Comparison of ENCODE assay signal across 13 mouse cellular contexts in the genomic region with DNA sequence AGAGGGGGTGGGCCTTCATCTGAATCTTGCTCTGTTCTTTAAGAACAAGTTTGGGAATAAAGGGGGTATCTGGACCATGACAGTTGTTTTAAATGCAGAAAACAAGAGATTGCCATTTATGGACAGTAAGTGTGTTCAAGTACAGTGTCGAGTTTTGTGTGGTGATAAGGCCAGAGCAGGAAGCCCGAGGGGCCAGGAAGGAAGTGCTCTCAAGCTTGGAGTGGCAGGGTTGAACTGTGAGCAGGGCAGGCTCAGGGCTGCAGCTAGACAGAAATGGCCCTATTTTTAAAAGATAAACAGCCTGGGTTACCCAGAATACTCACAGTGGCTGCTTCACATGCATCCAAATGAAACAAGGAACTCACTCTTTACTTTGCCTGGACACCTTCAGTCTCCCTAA.
DNase-seq lines count a peak whose midpoint lies in the region; ATAC-seq and TF ChIP-seq lines count a peak whose summit lies in the region.
"Had no signal": no experiment of that assay in that cellular context is flagged by ENCODE, and none has a peak within 500 bp of the region (broad histone marks: within the 10 kb centered on the region; RNA-seq: fewer than 3 reads in every experiment).

No protein-coding gene starts in this region.

- TF ChIP-seq POLR2A in kidney, adult 2 months (IDR thresholded peaks at IDR 0.05; ENCODE audit: low read depth, low read length): no peak
- no peak for TF ChIP-seq POLR2A in small intestine, adult 2 months (IDR thresholded peaks at IDR 0.05; ENCODE audit: low read depth, low read length)

- H3K27me3 ChIP-seq in kidney, adult 2 months (replicated peaks; ENCODE audit: control insufficient read depth, insufficient read depth, low read length): no peaks in the 10 kb centered on the region
- H3K27me3 ChIP-seq in heart, embryonic 16.5 days (ENCODE audit: control insufficient read depth, insufficient read depth, low read length): no peaks in the 10 kb centered on the region
- H3K27me3 ChIP-seq in liver, embryonic 12.5 days (replicated peaks): no peaks in the 10 kb centered on the region
- H3K27me3 ChIP-seq in small intestine, adult 2 months (ENCODE audit: control insufficient read depth, insufficient read depth, low read length): no peaks in the 10 kb centered on the region
- no peaks in the 10 kb centered on the region for H3K27me3 ChIP-seq in hindbrain, embryonic 10.5 days (ENCODE audit: insufficient read depth, poor library complexity, severe bottlenecking)
- H3K27me3 ChIP-seq in forebrain, embryonic 11.5 days (ENCODE audit: control insufficient read depth, insufficient read depth, low read length): no peaks in the 10 kb centered on the region
- H3K27me3 ChIP-seq: neural tube, embryonic 13.5 days had no signal

- no peak overlapping the region; the same call in 1 of the 2 replicates for H3K27ac ChIP-seq in kidney, adult 2 months (ENCODE audit: insufficient read depth, low read depth, low read length)
- H3K27ac ChIP-seq in heart, embryonic 16.5 days (ENCODE audit: low read length): peak overlapping the region; percentile 73
- peak overlapping the region; percentile 63; the same call in 1 of the 2 replicates for H3K27ac ChIP-seq in liver, embryonic 12.5 days
- H3K27ac ChIP-seq in small intestine, adult 2 months (ENCODE audit: insufficient read depth, low read depth, low read length): peak overlapping the region; percentile 3; the same call in 1 of the 2 replicates
- H3K27ac ChIP-seq in hindbrain, embryonic 10.5 days: no peak overlapping the region
- no peak overlapping the region for H3K27ac ChIP-seq in forebrain, embryonic 11.5 days (ENCODE audit: low read depth, low read length)
- H3K27ac ChIP-seq: left cerebral cortex, adult 2 months; neural tube, embryonic 13.5 days had no signal

- H3K9me3 ChIP-seq in heart, embryonic 16.5 days (replicated peaks; ENCODE audit: control insufficient read depth, low read length): no peaks in the 10 kb centered on the region
- H3K9me3 ChIP-seq in liver, embryonic 12.5 days (replicated peaks): no peaks in the 10 kb centered on the region
- no peaks in the 10 kb centered on the region for H3K9me3 ChIP-seq in hindbrain, embryonic 10.5 days
- H3K9me3 ChIP-seq in forebrain, embryonic 11.5 days (ENCODE audit: control insufficient read depth, low read length): no peaks in the 10 kb centered on the region
- H3K9me3 ChIP-seq: neural tube, embryonic 13.5 days had no signal

- no peaks in the 10 kb centered on the region for H3K4me1 ChIP-seq in kidney, adult 2 months (ENCODE audit: control insufficient read depth, insufficient read depth, low read length)
- H3K4me1 ChIP-seq in heart, embryonic 16.5 days (ENCODE audit: control insufficient read depth, insufficient read depth, low read length): peaks cover 7% of the 10 kb centered on the region; the same call in 1 of the 2 replicates
- H3K4me1 ChIP-seq in liver, embryonic 12.5 days: no peaks in the 10 kb centered on the region
- H3K4me1 ChIP-seq in small intestine, adult 2 months (ENCODE audit: control insufficient read depth, insufficient read depth, insufficient read length, low read length): no peaks in the 10 kb centered on the region
- no peaks in the 10 kb centered on the region for H3K4me1 ChIP-seq in hindbrain, embryonic 10.5 days (replicated peaks)
- H3K4me1 ChIP-seq in forebrain, embryonic 11.5 days (replicated peaks; ENCODE audit: control insufficient read depth, insufficient read depth, low read length): no peaks in the 10 kb centered on the region
- H3K4me1 ChIP-seq: neural tube, embryonic 13.5 days had no signal

- H3K4me2 ChIP-seq in heart, embryonic 16.5 days (ENCODE audit: low read depth, low read length): no peak overlapping the region
- H3K4me2 ChIP-seq in liver, embryonic 12.5 days: no peak overlapping the region
- H3K4me2 ChIP-seq in forebrain, embryonic 11.5 days (ENCODE audit: low read depth, low read length, severe bottlenecking): no peak overlapping the region
- H3K4me2 ChIP-seq: neural tube, embryonic 13.5 days had no signal

- ATAC-seq in heart, embryonic 16.5 days (replicated peaks; ENCODE audit: extremely low read depth, insufficient read depth, low FRiP score): no peak
- peak; percentile 64 for ATAC-seq in liver, embryonic 12.5 days
- ATAC-seq in forebrain, embryonic 11.5 days (replicated peaks; ENCODE audit: low FRiP score): no peak

- WGBS in kidney, adult 2 months: 26% methylated on average over 2 of the region's 2 CpGs
- WGBS in heart, embryonic 16.5 days: 4% methylated on average over 2 of the region's 2 CpGs
- WGBS in liver, embryonic 12.5 days (ENCODE audit: insufficient replicate concordance): 11% methylated on average over 2 of the region's 2 CpGs
- 19% methylated on average over 2 of the region's 2 CpGs for WGBS in small intestine, adult 2 months
- 83% methylated on average over 2 of the region's 2 CpGs for WGBS in hindbrain, embryonic 10.5 days
- 68% methylated on average over 2 of the region's 2 CpGs for WGBS in forebrain, embryonic 11.5 days

- no peak overlapping the region for H3K4me3 ChIP-seq in kidney, adult 2 months (ENCODE audit: insufficient read depth, low read depth, low read length)
- no peak overlapping the region for H3K4me3 ChIP-seq in heart, embryonic 16.5 days (ENCODE audit: low read length)
- no peak overlapping the region for H3K4me3 ChIP-seq in liver, embryonic 12.5 days
- H3K4me3 ChIP-seq in small intestine, adult 2 months (ENCODE audit: low read depth, low read length): no peak overlapping the region
- H3K4me3 ChIP-seq in hindbrain, embryonic 10.5 days: no peak overlapping the region
- no peak overlapping the region for H3K4me3 ChIP-seq in forebrain, embryonic 11.5 days (ENCODE audit: low read depth, low read length)
- H3K4me3 ChIP-seq: left cerebral cortex, adult 2 months; neural tube, embryonic 13.5 days had no signal

- DNase-seq in kidney, adult 2 months: peak; percentile 42
- DNase-seq in kidney, postnatal 4 days: no peak
- DNase-seq in hindbrain, embryonic 10.5 days (ENCODE audit: low spot score): no peak
- DNase-seq in B cell, adult 2 months: no peak
- no peak for DNase-seq in forebrain, embryonic 11.5 days (ENCODE audit: low spot score)
- DNase-seq: cerebellum, postnatal 14 days; right cerebral cortex, postnatal 4 days; thymus, postnatal 14 days had no signal

- H3K36me3 ChIP-seq in kidney, adult 2 months (ENCODE audit: control insufficient read depth, insufficient read depth, low read length): no peaks in the 10 kb centered on the region
- no peaks in the 10 kb centered on the region for H3K36me3 ChIP-seq in heart, embryonic 16.5 days (ENCODE audit: control insufficient read depth, insufficient read depth)
- no peaks in the 10 kb centered on the region for H3K36me3 ChIP-seq in liver, embryonic 12.5 days
- no peaks in the 10 kb centered on the region for H3K36me3 ChIP-seq in small intestine, adult 2 months (ENCODE audit: control insufficient read depth, insufficient read depth, low read length)
- H3K36me3 ChIP-seq in hindbrain, embryonic 10.5 days: no peaks in the 10 kb centered on the region
- no peaks in the 10 kb centered on the region for H3K36me3 ChIP-seq in forebrain, embryonic 11.5 days (ENCODE audit: control insufficient read depth, insufficient read depth, low read length)
- H3K36me3 ChIP-seq: neural tube, embryonic 13.5 days had no signal

- H3K9ac ChIP-seq in heart, embryonic 16.5 days (ENCODE audit: low read length): no peak overlapping the region
- no peak overlapping the region for H3K9ac ChIP-seq in liver, embryonic 12.5 days
- no peak overlapping the region for H3K9ac ChIP-seq in forebrain, embryonic 11.5 days (ENCODE audit: low read length)
- H3K9ac ChIP-seq: neural tube, embryonic 13.5 days had no signal

- TF ChIP-seq CTCF in kidney, adult 2 months (conservative IDR thresholded peaks at IDR 0.05; ENCODE audit: insufficient read depth, insufficient read length, low read depth, low read length): no peak
- TF ChIP-seq CTCF in small intestine, adult 2 months (IDR thresholded peaks at IDR 0.05; ENCODE audit: extremely low read depth, insufficient read length, insufficient replicate concordance, low read depth, low read length): no peak

Comparison
In these comparisons a context has a peak if more than half of its experiments do, and no peak if none do; other contexts are left out.
1. H3K27ac ChIP-seq: peak in heart, embryonic 16.5 days (single experiment), liver, embryonic 12.5 days (single experiment) and small intestine, adult 2 months (single experiment); none in kidney, adult 2 months (single experiment), hindbrain, embryonic 10.5 days (single experiment) and forebrain, embryonic 11.5 days (single experiment).